Mouse (Mus musculus) hindbrain, embryonic 15.5 days (tissue): Measurements from ENCODE around the gene Usp49. TPM values are rescaled to one million over a fixed set of nuclear protein-coding genes. Genes with fewer than 3 reads are reported as not detected.

Experiments
- ATAC-seq: fragments of 200-750 bp; cut with Nextera tagmentation; 2 replicates; pipeline ENCODE4 v1.8.0; 2017; ENCODE audit warnings: low read depth, moderate number of reproducible peaks, moderate TSS enrichment; ENCODE audit not compliant: low FRiP score
- H3K27ac ChIP-seq: fragments of 300-500 bp; sonication (generic); replicated peaks from 2 replicates; pipeline ENCODE4 v1.5.1; 2015; ENCODE audit warnings: mild to moderate bottlenecking, inconsistent platforms
- H3K27me3 ChIP-seq: fragments of 300-500 bp; sonication (generic); 2 replicates; pipeline ENCODE4 v1.6.1; 2015; ENCODE audit warnings: control low read depth, inconsistent platforms
- H3K36me3 ChIP-seq: fragments of 300-500 bp; sonication (generic); 2 replicates; pipeline ENCODE4 v1.6.1; 2015; ENCODE audit warnings: control low read depth, inconsistent platforms
- H3K4me1 ChIP-seq: fragments of 300-500 bp; sonication (generic); replicated peaks from 2 replicates; pipeline ENCODE4 v1.6.1; 2015; ENCODE audit warnings: control low read depth, inconsistent platforms
- H3K4me2 ChIP-seq: fragments of 300-500 bp; sonication (generic); 2 replicates; pipeline ENCODE4 v1.6.1; 2015; ENCODE audit warnings: moderate library complexity, mild to moderate bottlenecking, inconsistent platforms
- H3K4me3 ChIP-seq: fragments of 300-500 bp; sonication (generic); 2 replicates; pipeline ENCODE4 v1.5.1; 2015; ENCODE audit warnings: mild to moderate bottlenecking, inconsistent platforms
- H3K9ac ChIP-seq: fragments of 300-500 bp; sonication (generic); 2 replicates; pipeline ENCODE4 v1.6.1; 2015; ENCODE audit warnings: inconsistent platforms
- H3K9me3 ChIP-seq: fragments of 300-500 bp; sonication (generic); 2 replicates; pipeline ENCODE4 v1.6.1; 2016; ENCODE audit warnings: control low read depth, inconsistent platforms
- WGBS: fragments of 180-500 bp; shearing (Covaris S2); methylation state at CpG from one replicate; pipeline ENCODE4 v1.1.7; 2015; 5-methylcytosine and 5-hydroxymethylcytosine counted together
- polyA plus RNA-seq: library from polyadenylated mRNA; unstranded; fragments of >200 nt; fragmentation: Nextera tagmentation; extraction: Ambion mirVana; gene quantifications from 2 replicates; pipeline ENCODE4 v1.2.1, GENCODE M21; 2015

Gene Usp49
- polyA plus RNA-seq, 1 experiment from 2014 or later: 8.2 TPM

DNA sequence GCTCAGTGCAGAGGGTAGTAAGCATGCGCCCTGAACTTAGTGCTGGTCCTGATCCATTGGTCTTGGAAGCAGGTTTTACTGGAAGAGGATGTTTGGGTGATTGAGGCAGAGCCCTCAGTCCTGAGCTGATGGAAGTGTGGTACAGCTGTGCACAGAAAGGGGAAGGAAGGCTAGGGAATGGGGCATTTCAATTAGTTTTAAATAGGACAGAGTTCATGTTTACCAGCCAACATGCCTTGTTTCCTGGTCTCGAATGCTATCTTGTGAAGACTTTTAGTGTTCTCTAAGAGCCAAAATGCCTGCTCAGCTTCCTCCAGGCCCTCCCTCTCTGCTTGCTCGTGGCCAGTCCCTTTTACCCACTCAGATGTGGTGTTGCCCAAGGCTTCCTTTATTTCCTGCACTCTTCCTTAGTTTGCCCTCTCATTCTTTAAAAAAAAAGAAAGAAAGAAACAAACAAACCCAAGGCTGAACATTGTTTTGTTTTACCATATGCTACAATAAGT is 28.3 kb downstream of the Usp49 start:
- no peaks in the 10 kb centered on the region for H3K27me3 ChIP-seq
- H3K4me1 ChIP-seq: no peaks in the 10 kb centered on the region
- no peak overlapping the region for H3K9ac ChIP-seq
- H3K4me2 ChIP-seq: no peak overlapping the region
- H3K9me3 ChIP-seq: no peaks in the 10 kb centered on the region
- no peak overlapping the region for H3K27ac ChIP-seq
- WGBS: 86% methylated on average over 3 of the region's 3 CpGs
- H3K36me3 ChIP-seq: no peaks in the 10 kb centered on the region
- no peak for ATAC-seq
- H3K4me3 ChIP-seq: no peak overlapping the region

GRCm38 (mm10) chr17:47663009-47663713 is 32.7 kb downstream of the Usp49 start:
- WGBS: 24% methylated on average over 9 of the region's 9 CpGs
- Histone ChIP-seq H3K27me3 (no peaks in the 10 kb centered on the region), H3K4me3 (no peak overlapping the region), H3K36me3 (no peaks in the 10 kb centered on the region), H3K4me2 (no peak overlapping the region), H3K9me3 (no peaks in the 10 kb centered on the region), H3K9ac (no peak overlapping the region), H3K27ac (no peak overlapping the region), H3K4me1 (no peaks in the 10 kb centered on the region)
- peak; percentile 3; the same call in 1 of the 2 replicates for ATAC-seq

DNA sequence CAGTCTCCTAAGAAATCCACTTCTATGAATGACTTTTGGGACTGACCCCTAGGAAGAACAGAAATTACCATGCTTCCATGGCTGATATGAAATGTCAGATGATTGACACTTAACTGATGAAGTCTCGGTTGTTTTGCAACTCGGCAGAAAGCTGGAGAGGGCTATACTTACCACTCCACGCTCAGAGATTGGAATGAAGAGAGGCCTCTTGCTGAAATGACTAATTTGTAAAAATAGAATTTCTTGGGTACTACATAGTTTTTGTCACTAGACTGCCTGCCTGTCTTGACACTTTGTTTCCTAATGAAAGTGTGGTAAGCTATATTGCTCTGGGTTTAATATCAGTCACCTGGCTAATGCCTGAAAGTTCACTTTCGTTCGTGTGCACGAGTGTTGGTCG is 34.0 kb downstream of the Usp49 start:
- Histone ChIP-seq H3K27me3 (no peaks in the 10 kb centered on the region), H3K36me3 (no peaks in the 10 kb centered on the region), H3K9ac (no peak overlapping the region), H3K4me1 (peaks cover 6% of the 10 kb centered on the region), H3K4me3 (no peak overlapping the region), H3K9me3 (no peaks in the 10 kb centered on the region), H3K4me2 (no peak overlapping the region), H3K27ac (no peak overlapping the region)
- no peak for ATAC-seq
- WGBS: 79% methylated on average over 7 of the region's 7 CpGs

DNA sequence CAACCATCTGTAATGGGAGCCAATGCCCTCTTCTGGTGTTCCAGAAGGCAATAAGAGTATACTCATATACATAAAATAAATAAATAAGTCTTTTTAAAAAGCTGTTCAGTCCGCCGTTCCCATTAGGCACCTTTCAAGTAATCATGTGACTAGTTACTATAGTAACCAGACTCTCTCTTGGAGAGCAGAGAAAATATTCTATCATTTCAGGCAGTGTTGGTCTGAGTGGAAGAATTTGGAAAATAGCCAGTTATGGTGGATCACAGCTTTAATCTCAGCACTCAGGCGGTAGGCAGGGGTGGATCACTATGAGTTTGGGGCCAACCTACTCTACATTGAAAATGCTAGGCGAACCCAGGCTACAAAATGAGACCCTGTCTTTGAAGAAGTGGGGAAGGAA is 38.7 kb downstream of the Usp49 start:
- 0 out of 2 replicates have a peak, but pooled peaks have one; percentile 16 for ATAC-seq
- Histone ChIP-seq H3K27me3 (no peaks in the 10 kb centered on the region), H3K4me3 (no peak overlapping the region), H3K9ac (no peak overlapping the region), H3K4me1 (peaks cover 19% of the 10 kb centered on the region), H3K36me3 (no peaks in the 10 kb centered on the region), H3K9me3 (no peaks in the 10 kb centered on the region), H3K27ac (no peak overlapping the region), H3K4me2 (no peak overlapping the region)
- 46% methylated on average over 4 of the region's 4 CpGs for WGBS

- Histone ChIP-seq H3K27me3 (no peaks in the 10 kb centered on the region), H3K9ac (0 out of 2 replicates have a peak overlapping the region, but pooled peaks have one; percentile 1), H3K27ac (0 out of 2 replicates have a peak overlapping the region, but pooled peaks have one; percentile 29), H3K4me2 (peak overlapping the region; percentile 59), H3K9me3 (no peaks in the 10 kb centered on the region), H3K4me3 (peak overlapping the region; percentile 33), H3K36me3 (peaks cover 6% of the 10 kb centered on the region), H3K4me1 (peaks cover 24% of the 10 kb centered on the region)
- ATAC-seq: peak; percentile 43; the same call in 1 of the 2 replicates
- WGBS: 15% methylated on average over 14 of the region's 14 CpGs
Measured at GRCm38 (mm10) chr17:47671988-47672310, 41.5 kb downstream of the Usp49 start.

DNA sequence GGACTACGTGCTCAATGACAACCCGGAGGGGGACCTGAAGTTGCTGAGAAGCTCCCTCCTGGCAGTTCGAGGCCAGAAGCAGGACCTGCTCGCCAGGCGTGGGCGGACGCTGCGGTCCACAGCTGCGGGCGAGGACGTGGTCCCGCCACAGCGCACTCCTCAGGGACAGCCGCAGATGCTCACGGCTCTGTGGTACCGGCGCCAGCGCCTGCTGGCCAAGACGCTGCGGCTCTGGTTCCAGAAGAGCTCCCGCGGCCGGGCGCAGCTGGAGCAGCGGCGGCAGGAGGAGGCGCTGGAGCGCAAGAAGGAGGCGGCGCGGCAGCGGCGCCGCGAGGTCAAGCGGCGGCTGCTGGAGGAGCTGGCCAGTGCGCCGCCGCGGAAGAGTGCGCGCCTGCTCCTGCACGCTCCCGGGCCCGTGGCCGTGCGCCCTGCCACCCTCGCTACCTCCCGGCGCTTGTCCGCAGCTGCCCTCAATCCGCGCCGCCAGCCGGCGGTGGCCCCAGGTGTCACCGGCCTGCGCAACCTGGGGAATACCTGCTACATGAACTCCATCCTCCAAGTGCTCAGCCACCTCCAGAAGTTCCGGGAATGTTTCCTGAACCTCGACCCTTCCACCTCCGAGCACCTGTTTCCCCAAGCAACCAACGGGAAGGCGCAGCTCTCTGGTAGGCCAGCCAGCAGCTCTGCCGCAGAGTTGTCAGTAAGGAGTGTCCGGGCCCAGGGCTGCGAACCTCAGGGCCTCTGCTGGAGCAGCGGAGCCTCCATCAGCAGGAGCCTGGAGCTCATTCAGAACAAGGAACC is 42.0 kb downstream of the Usp49 start:
- H3K4me3 ChIP-seq: peak overlapping the region; percentile 33
- peak; percentile 65 for ATAC-seq
- 4% methylated on average over 51 of the region's 68 CpGs for WGBS
- H3K27ac ChIP-seq: 0 out of 2 replicates have a peak overlapping the region, but pooled peaks have one; percentile 29
- peak overlapping the region; percentile 59 for H3K4me2 ChIP-seq
- H3K9me3 ChIP-seq: no peaks in the 10 kb centered on the region
- H3K27me3 ChIP-seq: no peaks in the 10 kb centered on the region
- peaks cover 6% of the 10 kb centered on the region for H3K36me3 ChIP-seq
- peaks cover 24% of the 10 kb centered on the region for H3K4me1 ChIP-seq
- H3K9ac ChIP-seq: 0 out of 2 replicates have a peak overlapping the region, but pooled peaks have one; percentile 1

GRCm38 (mm10) chr17:47676581-47676980 is 46.1 kb downstream of the Usp49 start:
- Histone ChIP-seq H3K9me3 (no peaks in the 10 kb centered on the region), H3K27ac (no peak overlapping the region), H3K27me3 (no peaks in the 10 kb centered on the region), H3K4me3 (no peak overlapping the region), H3K4me1 (peaks cover 18% of the 10 kb centered on the region), H3K4me2 (no peak overlapping the region), H3K9ac (no peak overlapping the region), H3K36me3 (peaks cover 36% of the 10 kb centered on the region)
- ATAC-seq: no peak
- WGBS: 16% methylated on average over 9 of the region's 9 CpGs

DNA sequence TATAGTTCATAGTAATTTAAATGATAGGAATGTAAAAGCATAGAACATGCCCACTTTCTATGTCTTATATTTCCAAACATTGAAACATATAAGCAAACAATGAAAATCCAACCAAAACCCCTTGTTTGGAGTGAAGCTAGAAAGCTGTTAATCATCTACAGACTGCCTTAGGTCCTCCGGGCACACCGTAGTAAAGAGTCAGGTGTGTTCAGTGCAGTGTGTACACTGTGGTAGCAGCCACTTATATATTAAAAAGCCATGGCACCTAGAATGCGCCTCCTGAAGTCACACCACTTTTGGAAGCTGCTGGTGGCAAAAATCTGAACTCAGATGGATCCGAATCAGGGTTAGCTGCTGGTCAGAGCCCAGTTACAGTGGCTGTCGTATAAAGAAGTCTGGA is 47.7 kb downstream of the Usp49 start:
- Histone ChIP-seq H3K27ac (no peak overlapping the region), H3K27me3 (no peaks in the 10 kb centered on the region), H3K9me3 (no peaks in the 10 kb centered on the region), H3K4me2 (no peak overlapping the region), H3K36me3 (peaks cover 46% of the 10 kb centered on the region), H3K4me1 (0 out of 2 replicates have a peak, but pooled peaks cover 5% of the 10 kb centered on the region), H3K4me3 (no peak overlapping the region), H3K9ac (no peak overlapping the region)
- 95% methylated on average over 5 of the region's 5 CpGs for WGBS
- ATAC-seq: no peak

DNA sequence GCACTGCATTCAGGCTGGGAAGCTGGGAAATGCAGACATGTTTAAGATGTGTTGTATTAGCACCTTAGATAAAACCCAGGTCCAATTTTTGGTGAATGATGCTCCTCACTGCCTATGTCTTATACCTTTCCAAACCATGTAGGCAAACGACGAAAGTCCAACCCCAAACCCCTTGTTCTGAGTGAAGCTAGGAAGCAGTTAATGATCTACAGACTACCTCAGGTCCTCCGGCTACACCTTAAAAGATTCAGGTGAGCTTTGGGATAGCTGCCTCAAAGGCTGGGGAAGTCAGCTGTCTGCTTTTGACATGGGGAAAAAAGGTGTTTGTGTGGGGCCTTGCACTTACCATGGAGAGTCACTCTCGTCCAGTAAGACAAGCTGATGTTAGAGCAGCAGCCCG is 48.2 kb downstream of the Usp49 start:
- no peak overlapping the region for H3K9ac ChIP-seq
- ATAC-seq: no peak
- no peak overlapping the region for H3K4me3 ChIP-seq
- H3K9me3 ChIP-seq: no peaks in the 10 kb centered on the region
- H3K27me3 ChIP-seq: no peaks in the 10 kb centered on the region
- WGBS: 90% methylated on average over 5 of the region's 5 CpGs
- no peak overlapping the region for H3K27ac ChIP-seq
- peaks cover 51% of the 10 kb centered on the region for H3K36me3 ChIP-seq
- 0 out of 2 replicates have a peak, but pooled peaks cover 5% of the 10 kb centered on the region for H3K4me1 ChIP-seq
- no peak overlapping the region for H3K4me2 ChIP-seq

DNA sequence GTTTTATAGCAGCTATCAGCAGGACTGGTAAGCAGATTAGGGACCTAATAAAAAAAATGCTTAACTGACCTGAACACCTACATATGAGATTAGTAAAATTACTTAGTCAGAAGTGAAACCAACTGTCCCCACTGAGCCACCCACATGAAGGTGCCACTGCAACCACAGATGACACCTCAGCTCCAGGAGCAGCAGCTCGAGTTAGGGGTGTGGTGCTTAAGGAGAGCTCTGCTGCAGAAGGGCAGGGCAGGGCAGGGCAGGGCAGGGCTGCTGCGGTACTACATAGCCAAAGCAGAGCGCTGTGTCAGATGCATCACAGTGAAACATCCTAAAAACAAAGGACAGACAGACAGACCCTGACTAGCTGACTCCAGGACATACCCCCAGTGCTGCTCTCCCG is 52.3 kb downstream of the Usp49 start:
- 86% methylated on average over 4 of the region's 4 CpGs for WGBS
- no peak overlapping the region for H3K27ac ChIP-seq
- no peak for ATAC-seq
- peaks cover 10% of the 10 kb centered on the region for H3K4me1 ChIP-seq
- no peaks in the 10 kb centered on the region for H3K9me3 ChIP-seq
- H3K36me3 ChIP-seq: peaks cover 57% of the 10 kb centered on the region
- H3K9ac ChIP-seq: no peak overlapping the region
- H3K27me3 ChIP-seq: no peaks in the 10 kb centered on the region
- H3K4me3 ChIP-seq: no peak overlapping the region
- H3K4me2 ChIP-seq: no peak overlapping the region

- no peaks in the 10 kb centered on the region for H3K27me3 ChIP-seq
- no peaks in the 10 kb centered on the region for H3K9me3 ChIP-seq
- H3K4me3 ChIP-seq: peak overlapping the region; percentile 89
- H3K27ac ChIP-seq: peak overlapping the region; percentile 85
- under 1% methylated on average over 70 of the region's 70 CpGs for WGBS
- H3K9ac ChIP-seq: peak overlapping the region; percentile 75
- H3K4me2 ChIP-seq: peak overlapping the region; percentile 84
- peak; percentile 93 for ATAC-seq
- H3K4me1 ChIP-seq: peaks cover 26% of the 10 kb centered on the region
- H3K36me3 ChIP-seq: peaks cover 17% of the 10 kb centered on the region
Measured at GRCm38 (mm10) chr17:47687409-47688343, 57.2 kb downstream of the Usp49 start.
